Mouse (Mus musculus): ENCODE measurements around the gene Gm21992. TPM values are rescaled to one million over a fixed set of nuclear protein-coding genes. Genes with fewer than 3 reads are reported as not detected.
"Not testable (repeated sequence)": the region's sequence is repeated elsewhere in the genome, so short reads cannot be mapped to it uniquely, and the experiment has no call there.

Gm21992 gene
- total RNA-seq, 2 experiments from 2014 or later = 15.4 to 19.4 TPM

- DNase-seq = no peak
These were observed 1.6 kb upstream of the Gm21992 start for GRCm38 (mm10) chr19:4813015-4813414.

- DNase-seq = not testable (repeated sequence)
These were observed 1.0 kb upstream of the Gm21992 start for GRCm38 (mm10) chr19:4812334-4812949.

GRCm38 (mm10) chr19:4811909-4812242 lies 464 bp upstream of the Gm21992 start:
- DNase-seq = no peak

- no peak for DNase-seq
These were observed 708 bp downstream of the Gm21992 start for GRCm38 (mm10) chr19:4810746-4811062.

GRCm38 (mm10) chr19:4810309-4810708 lies 1.1 kb downstream of the Gm21992 start:
- no peak for DNase-seq

GRCm38 (mm10) chr19:4803283-4803682 lies 8.1 kb downstream of the Gm21992 start:
- no peak for DNase-seq

- no peak for DNase-seq
These were observed 8.7 kb downstream of the Gm21992 start for GRCm38 (mm10) chr19:4802691-4803091.

GRCm38 (mm10) chr19:4799083-4799482 lies 12.3 kb downstream of the Gm21992 start:
- no peak for DNase-seq

GRCm38 (mm10) chr19:4797846-4798245 lies 13.6 kb downstream of the Gm21992 start:
- no peak for DNase-seq

GRCm38 (mm10) chr19:4795929-4796328 lies 15.5 kb downstream of the Gm21992 start:
- DNase-seq = no peak

- DNase-seq = peak; percentile 99 to 100
These were observed 17.5 kb downstream of the Gm21992 start, which contains the start of gene Rbm4 for GRCm38 (mm10) chr19:4793831-4794422. TSS of gene Rbm4 (minus strand) at chr19:4793901.

- DNase-seq = no peak
These were observed 18.1 kb downstream of the Gm21992 start for GRCm38 (mm10) chr19:4793281-4793830.

- no peak for DNase-seq
These were observed 25.1 kb downstream of the Gm21992 start for GRCm38 (mm10) chr19:4786313-4786712.

- DNase-seq = no peak
These were observed 26.2 kb downstream of the Gm21992 start for GRCm38 (mm10) chr19:4785206-4785605.

- DNase-seq = no peak
These were observed 28.5 kb downstream of the Gm21992 start for GRCm38 (mm10) chr19:4782891-4783290.

- DNase-seq = no peak
These were observed 38.6 kb downstream of the Gm21992 start for GRCm38 (mm10) chr19:4772785-4773184.

- DNase-seq = no peak
These were observed 43.8 kb downstream of the Gm21992 start for GRCm38 (mm10) chr19:4767507-4768148.

- no peak for DNase-seq
These were observed 48.5 kb downstream of the Gm21992 start for GRCm38 (mm10) chr19:4762876-4763275.

GRCm38 (mm10) chr19:4760544-4760943 lies 50.9 kb downstream of the Gm21992 start:
- not testable (repeated sequence) for DNase-seq

- no peak for DNase-seq
These were observed 54.5 kb downstream of the Gm21992 start for GRCm38 (mm10) chr19:4756921-4757320.

GRCm38 (mm10) chr19:4756193-4756911 lies 55.1 kb downstream of the Gm21992 start, which contains the start of gene Rbm4b:
TSS of gene Rbm4b (plus strand) at chr19:4756497.
- peak; percentile 97 for DNase-seq

GRCm38 (mm10) chr19:4755565-4756192 lies 55.7 kb downstream of the Gm21992 start:
- peak; percentile 92 to 95 for DNase-seq

Data from heart, adult 18-20 months (tissue).